Mouse (Mus musculus) cortical plate, adult 2 months (tissue): ENCODE data around the gene Pik3r1. TPM values are rescaled to one million over a fixed set of nuclear protein-coding genes. Genes with fewer than 3 reads are reported as not detected.

ENCODE experiments used
- H3K27ac ChIP-seq: fragments of 200-500 bp; 2 replicates; pipeline ENCODE4 v1.5.1; 2012; ENCODE audit warnings: low read length, control low read depth, inconsistent platforms; ENCODE audit not compliant: insufficient read depth
- H3K4me1 ChIP-seq: fragments of 200-500 bp; 2 replicates; pipeline ENCODE4 v1.6.1; 2011; ENCODE audit warnings: low read length; ENCODE audit not compliant: control insufficient read depth, insufficient read depth
- H3K4me3 ChIP-seq: fragments of 200-500 bp; 2 replicates; pipeline ENCODE4 v1.5.1; 2011; ENCODE audit warnings: mild to moderate bottlenecking, low read length, control low read depth; ENCODE audit not compliant: insufficient read depth
- CTCF ChIP-seq: fragments of 200-500 bp; IDR thresholded peaks from 2 replicates; pipeline ENCODE4 v1.5.1; 2011; ENCODE audit warnings: mild to moderate bottlenecking, control low read depth, low read length; ENCODE audit not compliant: insufficient read depth; ENCODE audit errors: extremely low read depth
- POLR2A ChIP-seq: fragments of 200-500 bp; IDR thresholded peaks from 2 replicates; pipeline ENCODE4 v1.6.1; 2011; ENCODE audit warnings: mild to moderate bottlenecking, low read length, control low read depth; ENCODE audit not compliant: insufficient read depth; ENCODE audit errors: extremely low read depth
- polyA plus RNA-seq: library from polyadenylated mRNA; depleted of rRNA; stranded (reverse); fragments of >200 nt; gene quantifications from 2 replicates; pipeline ENCODE4 v1.2.3, GENCODE M21; 2012

The Pik3r1 gene
- polyA plus RNA-seq, 1 experiment: 53.4 TPM

DNA sequence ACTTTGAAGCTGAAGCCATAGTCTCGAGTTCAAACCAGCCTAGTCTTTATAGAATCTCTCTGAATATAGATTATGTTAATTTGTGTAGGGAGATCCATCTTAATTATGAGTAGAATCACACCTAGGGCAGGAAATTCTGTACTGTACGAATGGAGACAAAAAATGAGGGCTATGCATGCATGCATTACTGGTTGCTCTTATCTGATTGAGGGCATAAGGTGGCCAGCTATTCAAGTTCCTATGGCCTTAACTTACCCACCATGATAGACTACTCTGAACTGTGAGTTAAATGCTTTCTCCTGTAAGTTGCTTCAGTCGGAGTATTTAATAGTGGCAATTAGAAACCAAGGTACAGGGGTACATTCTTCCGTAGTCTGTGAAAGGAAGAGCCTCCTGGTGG, 1.9 kb upstream of the Pik3r1 start:
- H3K4me1 ChIP-seq: peaks cover 2% of the 10 kb centered on the region
- H3K27ac ChIP-seq: no peak overlapping the region
- H3K4me3 ChIP-seq: no peak overlapping the region
- TF ChIP-seq CTCF (no peak), POLR2A (no peak)

DNA sequence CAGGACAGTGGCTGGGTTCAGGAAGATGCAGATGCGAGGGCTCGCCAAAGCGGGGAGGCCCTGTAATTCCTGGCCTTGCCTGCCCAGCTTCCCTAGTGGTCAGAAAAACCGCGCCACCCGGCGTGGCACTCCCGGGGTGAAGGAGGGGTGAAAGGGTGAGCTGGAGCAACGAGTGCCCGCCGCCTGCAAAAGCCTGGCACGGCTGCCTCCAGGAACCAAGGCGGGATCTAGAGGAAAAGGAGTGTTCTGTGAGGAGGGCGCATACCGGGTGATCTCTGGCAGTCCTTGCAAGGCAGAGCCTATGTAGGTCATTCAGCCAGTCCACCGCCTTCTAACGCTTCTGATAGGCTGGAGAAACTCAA, 594 bp upstream of the Pik3r1 start:
- Histone ChIP-seq H3K27ac (peak overlapping the region; percentile 77), H3K4me1 (peaks cover 7% of the 10 kb centered on the region), H3K4me3 (peak overlapping the region; percentile 83)
- TF ChIP-seq POLR2A: no peak; the same call in 1 of the 2 replicates
- no peak for TF ChIP-seq CTCF

DNA sequence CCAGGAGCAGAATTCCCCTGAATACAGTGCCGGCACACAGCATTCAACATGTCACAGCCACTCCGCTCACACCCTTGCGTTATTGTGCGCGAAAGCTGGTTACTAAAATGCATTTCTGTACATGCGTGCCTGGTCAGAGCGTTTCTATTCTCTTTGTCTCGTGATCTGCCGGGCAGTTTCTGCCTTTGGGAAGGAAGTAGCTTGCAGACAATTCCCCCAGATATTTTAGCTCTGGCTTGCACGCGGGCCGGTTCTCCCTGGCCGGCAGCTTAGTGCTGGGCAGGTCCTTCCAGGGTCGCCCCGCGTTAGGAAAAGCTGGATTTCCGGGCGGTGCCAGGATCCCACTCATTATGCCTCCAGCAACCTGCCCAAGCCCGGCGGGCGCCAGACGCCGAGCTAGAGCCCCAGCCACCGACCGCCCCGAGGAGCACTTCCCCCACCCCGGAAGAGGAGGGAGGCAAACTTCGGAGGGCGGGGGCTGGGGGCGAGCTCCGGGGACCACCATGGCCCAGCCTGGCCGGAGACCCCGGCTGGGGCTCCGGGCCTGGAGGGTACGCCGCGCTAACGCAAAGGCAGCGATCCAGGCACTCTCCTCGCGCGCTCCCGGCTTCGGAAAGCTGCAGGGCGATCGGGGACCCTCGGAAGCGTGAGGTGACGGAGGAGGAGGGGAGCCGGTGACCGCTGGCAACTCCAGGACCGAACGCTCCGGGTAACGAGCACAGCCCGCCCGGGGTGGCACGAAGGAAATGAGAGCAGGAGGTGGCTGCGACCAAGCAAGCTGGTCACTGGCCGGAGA, 806 bp downstream of the Pik3r1 start:
- TF ChIP-seq CTCF: no peak
- peak; percentile 43; the same call in 1 of the 2 replicates for TF ChIP-seq POLR2A
- Histone ChIP-seq H3K27ac (peak overlapping the region; percentile 100), H3K4me3 (peak overlapping the region; percentile 83), H3K4me1 (peaks cover 7% of the 10 kb centered on the region)

GRCm38 (mm10) chr13:101766605-101767012, 1.4 kb downstream of the Pik3r1 start:
- TF ChIP-seq CTCF (no peak), POLR2A (no peak)
- Histone ChIP-seq H3K4me3 (peak overlapping the region; percentile 83), H3K27ac (no peak overlapping the region), H3K4me1 (peaks cover 8% of the 10 kb centered on the region)

DNA sequence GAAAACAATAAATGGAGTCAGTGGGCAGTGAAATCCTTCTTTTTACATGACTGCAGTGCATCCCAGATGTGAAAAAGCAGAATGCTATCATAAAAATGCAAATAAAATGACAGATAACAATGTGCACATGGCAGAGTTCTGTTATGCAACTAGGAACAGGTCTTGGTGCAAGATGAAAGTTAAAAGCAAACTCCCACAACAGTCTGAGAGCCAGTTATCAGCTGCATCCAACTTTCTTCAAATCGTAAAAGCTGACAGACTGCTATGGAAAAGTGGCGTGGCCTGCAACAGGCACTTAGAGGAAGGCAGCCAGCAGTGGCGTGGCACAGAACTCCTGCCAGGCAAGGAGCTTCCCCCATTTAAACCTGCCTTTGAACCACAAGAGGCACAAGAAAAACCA, 2.0 kb downstream of the Pik3r1 start:
- H3K4me1 ChIP-seq: peaks cover 10% of the 10 kb centered on the region
- no peak for TF ChIP-seq POLR2A
- TF ChIP-seq CTCF: no peak

GRCm38 (mm10) chr13:101764111-101764510, 3.9 kb downstream of the Pik3r1 start:
- no peak overlapping the region for H3K27ac ChIP-seq
- no peak for TF ChIP-seq POLR2A
- TF ChIP-seq CTCF: no peak
- peak overlapping the region; percentile 20 for H3K4me3 ChIP-seq
- H3K4me1 ChIP-seq: peaks cover 16% of the 10 kb centered on the region

More for the DNA sequence above, 2.0 kb downstream of the Pik3r1 start:
- no peak overlapping the region for H3K27ac ChIP-seq
- peak overlapping the region; percentile 83 for H3K4me3 ChIP-seq

GRCm38 (mm10) chr13:101763676-101764075, 4.3 kb downstream of the Pik3r1 start:
- Histone ChIP-seq H3K4me3 (peak overlapping the region; percentile 20), H3K27ac (no peak overlapping the region), H3K4me1 (peaks cover 16% of the 10 kb centered on the region)
- TF ChIP-seq CTCF: no peak
- no peak for TF ChIP-seq POLR2A

GRCm38 (mm10) chr13:101763149-101763548, 4.9 kb downstream of the Pik3r1 start:
- no peak overlapping the region for H3K27ac ChIP-seq

DNA sequence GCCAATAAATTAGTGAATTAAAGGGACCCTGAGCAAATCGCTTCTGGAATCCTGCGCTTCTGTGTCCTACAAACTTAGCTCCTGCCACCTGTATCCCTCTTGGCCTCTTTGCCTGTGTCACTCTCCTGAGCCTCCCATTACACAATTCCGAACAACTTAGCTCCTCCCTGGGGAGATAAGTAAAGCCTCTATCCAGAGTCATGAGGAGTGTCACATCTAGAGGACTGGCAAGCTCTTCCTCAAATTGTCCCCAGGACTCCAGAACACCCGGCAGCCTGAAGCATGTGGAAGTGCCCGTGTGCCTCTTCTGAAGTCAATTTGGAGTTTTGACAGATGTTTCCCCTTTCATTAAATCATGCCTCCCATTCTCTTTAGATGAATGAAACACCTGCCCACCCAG, 6.4 kb downstream of the Pik3r1 start:
- H3K27ac ChIP-seq: no peak overlapping the region
- peaks cover 19% of the 10 kb centered on the region for H3K4me1 ChIP-seq
- no peak for TF ChIP-seq POLR2A
- TF ChIP-seq CTCF: no peak
- H3K4me3 ChIP-seq: no peak overlapping the region

More at GRCm38 (mm10) chr13:101763149-101763548, 4.9 kb downstream of the Pik3r1 start:
- TF ChIP-seq POLR2A: no peak
- TF ChIP-seq CTCF: no peak
- Histone ChIP-seq H3K4me1 (peaks cover 16% of the 10 kb centered on the region), H3K4me3 (no peak overlapping the region; the same call in 1 of the 2 replicates)

DNA sequence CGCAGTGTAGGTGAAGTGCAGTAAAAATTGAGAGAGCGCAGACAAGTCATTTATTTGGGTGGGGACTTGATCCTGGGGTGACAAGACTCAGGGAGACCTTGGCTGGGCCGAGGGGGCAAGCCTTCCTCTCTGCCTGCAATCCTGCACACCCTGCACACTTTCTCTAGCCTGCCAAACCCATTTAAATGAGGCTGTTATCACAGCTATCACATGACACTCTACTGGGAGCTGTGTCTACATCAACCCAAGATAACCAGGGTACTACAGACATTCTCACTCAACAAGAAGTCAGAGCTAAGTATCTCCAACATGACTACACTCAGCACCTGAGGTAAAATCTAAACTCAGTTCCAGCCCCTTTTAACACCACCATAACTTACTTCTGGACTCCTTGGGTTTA, 7.1 kb downstream of the Pik3r1 start:
- TF ChIP-seq CTCF: no peak
- TF ChIP-seq POLR2A: no peak
- peaks cover 21% of the 10 kb centered on the region for H3K4me1 ChIP-seq
- H3K27ac ChIP-seq: no peak overlapping the region
- H3K4me3 ChIP-seq: no peak overlapping the region
